Mouse (Mus musculus) MEL (cell line): Measurements from ENCODE around the gene H2-T22. TPM values are rescaled to one million over a fixed set of nuclear protein-coding genes. Genes with fewer than 3 reads are reported as not detected.

Experiments used
- DNase-seq: peaks from one replicate; pipeline ENCODE4 v3.0.0; 2011; ENCODE audit warnings: low read depth, low spot score
- H3K27ac ChIP-seq: 2 replicates; pipeline ENCODE4 v1.5.1; 2012; ENCODE audit warnings: low read depth, mild to moderate bottlenecking, control low read depth, low read length, moderate library complexity; ENCODE audit not compliant: control insufficient read depth
- H3K27me3 ChIP-seq, 2 experiments: fragments of 150-350 bp in 1 of 2; sonication (generic) in 1 of 2; 2 replicates each; pipeline ENCODE4 v1.6.1; 2012; ENCODE audit warnings: low read length in 2 of 2, mild to moderate bottlenecking in 2 of 2, improper control_type of control experiment in 1 of 2, moderate library complexity in 1 of 2; ENCODE audit not compliant: insufficient read depth in 2 of 2, control insufficient read depth in 1 of 2
- H3K36me3 ChIP-seq, 2 experiments: 2 replicates each; pipeline ENCODE4 v1.6.1; 2012 to 2014; ENCODE audit warnings: low read length in 2 of 2, improper control_type of control experiment in 1 of 2, inconsistent platforms in 1 of 2, mild to moderate bottlenecking in 1 of 2; ENCODE audit not compliant: insufficient read depth in 2 of 2, control insufficient read depth in 1 of 2
- H3K4me1 ChIP-seq, 2 experiments: fragments of 150-350 bp in 1 of 2; sonication (generic) in 1 of 2; 2 replicates each; pipeline ENCODE4 v1.6.1; 2012; ENCODE audit warnings: low read length in 2 of 2, improper control_type of control experiment in 1 of 2, mild to moderate bottlenecking in 1 of 2; ENCODE audit not compliant: insufficient read depth in 2 of 2, control insufficient read depth in 1 of 2
- H3K4me3 ChIP-seq, 2 experiments: fragments of 150-350 bp in 1 of 2; sonication (generic) in 1 of 2; 2 replicates each; pipeline ENCODE4 v1.5.1; 2012; ENCODE audit warnings: low read depth in 2 of 2, low read length in 2 of 2, mild to moderate bottlenecking in 2 of 2, moderate library complexity in 2 of 2, control low read depth in 1 of 2, improper control_type of control experiment in 1 of 2; ENCODE audit not compliant: control insufficient read depth in 1 of 2, insufficient read depth in 1 of 2
- H3K79me2 ChIP-seq: 2 replicates; pipeline ENCODE4 v1.6.1; 2012; ENCODE audit warnings: mild to moderate bottlenecking, low read length, moderate library complexity; ENCODE audit not compliant: control insufficient read depth, poor library complexity, insufficient read depth
- H3K9ac ChIP-seq: 2 replicates; pipeline ENCODE4 v1.6.1; 2012; ENCODE audit warnings: low read depth, mild to moderate bottlenecking, control low read depth, low read length, moderate library complexity; ENCODE audit not compliant: control insufficient read depth, poor library complexity, severe bottlenecking
- H3K9me3 ChIP-seq: fragments of 150-350 bp; sonication (generic); replicated peaks from 2 replicates; pipeline ENCODE4 v1.6.1; 2012; ENCODE audit warnings: mild to moderate bottlenecking, low read length, improper control_type of control experiment, moderate library complexity; ENCODE audit not compliant: insufficient read depth
- BHLHE40 ChIP-seq: IDR thresholded peaks from 2 replicates; pipeline ENCODE4 v1.6.1; 2012; ENCODE audit warnings: low read depth, mild to moderate bottlenecking, inconsistent platforms, low read length, improper control_type of control experiment, borderline replicate concordance
- CHD1 ChIP-seq: IDR thresholded peaks from 2 replicates; pipeline ENCODE4 v1.6.1; 2012; ENCODE audit warnings: low read depth, mild to moderate bottlenecking, inconsistent platforms, low read length, improper control_type of control experiment
- CHD2 ChIP-seq: IDR thresholded peaks from 2 replicates; pipeline ENCODE4 v1.6.1; 2011; ENCODE audit warnings: low read length, improper control_type of control experiment
- ELF1 ChIP-seq: IDR thresholded peaks from 2 replicates; pipeline ENCODE4 v1.6.1; 2014; ENCODE audit warnings: low read depth, mild to moderate bottlenecking, inconsistent platforms, low read length, improper control_type of control experiment, moderate library complexity
- EP300 ChIP-seq, 2 experiments: IDR thresholded peaks; 2 replicates each; pipeline ENCODE4 v1.6.1; 2011; ENCODE audit warnings: improper control_type of control experiment in 2 of 2, low read length in 2 of 2, low read depth in 1 of 2, mild to moderate bottlenecking in 1 of 2
- ETS1 ChIP-seq: IDR thresholded peaks from 2 replicates; pipeline ENCODE4 v1.6.1; 2012; ENCODE audit warnings: low read depth, mild to moderate bottlenecking, inconsistent platforms, low read length, improper control_type of control experiment, moderate library complexity
- GABPA ChIP-seq: IDR thresholded peaks from 2 replicates; pipeline ENCODE4 v1.6.1; 2012; ENCODE audit warnings: low read depth, mild to moderate bottlenecking, inconsistent platforms, low read length, improper control_type of control experiment, moderate library complexity
- GATA1 ChIP-seq: IDR thresholded peaks from 2 replicates; pipeline ENCODE4 v1.6.1; 2011; ENCODE audit warnings: low read depth, low read length, improper control_type of control experiment
- JUND ChIP-seq: IDR thresholded peaks from 2 replicates; pipeline ENCODE4 v1.6.1; 2011; ENCODE audit warnings: low read depth, mild to moderate bottlenecking, improper control_type of control experiment, low read length
- KAT2A ChIP-seq: conservative IDR thresholded peaks from 2 replicates; pipeline ENCODE4 v1.6.1; 2012; ENCODE audit warnings: low read depth, low read length, improper control_type of control experiment, inconsistent platforms
- MAFK ChIP-seq: IDR thresholded peaks from 2 replicates; pipeline ENCODE4 v1.6.1; 2011; ENCODE audit warnings: low read depth, mild to moderate bottlenecking, low read length, improper control_type of control experiment, borderline replicate concordance
- MAX ChIP-seq: IDR thresholded peaks from 2 replicates; pipeline ENCODE4 v1.6.1; 2011; ENCODE audit warnings: low read length, improper control_type of control experiment
- MAZ ChIP-seq: IDR thresholded peaks from 2 replicates; pipeline ENCODE4 v1.6.1; 2012; ENCODE audit warnings: low read depth, mild to moderate bottlenecking, inconsistent platforms, low read length, improper control_type of control experiment
- MEF2A ChIP-seq: IDR thresholded peaks from 2 replicates; pipeline ENCODE4 v1.6.1; 2014; ENCODE audit warnings: low read depth, mild to moderate bottlenecking, inconsistent platforms, low read length, improper control_type of control experiment; ENCODE audit not compliant: poor library complexity, insufficient replicate concordance, severe bottlenecking; ENCODE audit errors: extremely low read depth
- MYB ChIP-seq: IDR thresholded peaks from 2 replicates; pipeline ENCODE4 v1.6.1; 2011; ENCODE audit warnings: mild to moderate bottlenecking, low read depth, low read length, improper control_type of control experiment
- MYC ChIP-seq: IDR thresholded peaks from 2 replicates; pipeline ENCODE4 v1.6.1; 2011; ENCODE audit warnings: low read depth, mild to moderate bottlenecking, low read length, improper control_type of control experiment, moderate library complexity
- NELFE ChIP-seq: IDR thresholded peaks from 2 replicates; pipeline ENCODE4 v1.6.1; 2011; ENCODE audit warnings: low read depth, low read length, improper control_type of control experiment
- NRF1 ChIP-seq: IDR thresholded peaks from 2 replicates; pipeline ENCODE4 v1.6.1; 2014; ENCODE audit warnings: low read depth, mild to moderate bottlenecking, inconsistent platforms, low read length, improper control_type of control experiment, moderate library complexity; ENCODE audit not compliant: poor library complexity, insufficient read depth, severe bottlenecking
- POLR2A ChIP-seq, 2 experiments: IDR thresholded peaks; 2 replicates each; pipeline ENCODE4 v1.6.1; 2011 to 2012; ENCODE audit warnings: low read length in 2 of 2, mild to moderate bottlenecking in 2 of 2, control low read depth in 1 of 2, improper control_type of control experiment in 1 of 2, low read depth in 1 of 2, moderate library complexity in 1 of 2; ENCODE audit not compliant: control insufficient read depth in 1 of 2, insufficient read depth in 1 of 2, poor library complexity in 1 of 2
- POLR2AphosphoS5 ChIP-seq: IDR thresholded peaks from 2 replicates; pipeline ENCODE4 v1.6.1; 2012; ENCODE audit warnings: low read depth, borderline replicate concordance, mild to moderate bottlenecking, inconsistent platforms, low read length, moderate library complexity, mixed read lengths
- RAD21 ChIP-seq: IDR thresholded peaks from 2 replicates; pipeline ENCODE4 v1.6.1; 2011; ENCODE audit warnings: mild to moderate bottlenecking, low read depth, low read length, improper control_type of control experiment
- SIN3A ChIP-seq: IDR thresholded peaks from 2 replicates; pipeline ENCODE4 v1.6.1; 2012; ENCODE audit warnings: low read length, improper control_type of control experiment, inconsistent platforms
- TAL1 ChIP-seq: IDR thresholded peaks from 2 replicates; pipeline ENCODE4 v1.6.1; 2012; ENCODE audit warnings: mild to moderate bottlenecking, inconsistent platforms, low read length, moderate library complexity, mixed read lengths
- TBP ChIP-seq: IDR thresholded peaks from 2 replicates; pipeline ENCODE4 v1.8.0; 2011; ENCODE audit warnings: low read depth, low read length, improper control_type of control experiment
- TCF12 ChIP-seq: IDR thresholded peaks from 2 replicates; pipeline ENCODE4 v1.6.1; 2014; ENCODE audit warnings: low read depth, mild to moderate bottlenecking, inconsistent platforms, low read length, improper control_type of control experiment, moderate library complexity
- UBTF ChIP-seq: IDR thresholded peaks from 2 replicates; pipeline ENCODE4 v1.6.1; 2012; ENCODE audit warnings: low read depth, mild to moderate bottlenecking, inconsistent platforms, low read length, improper control_type of control experiment, moderate library complexity, borderline replicate concordance; ENCODE audit not compliant: insufficient read depth
- USF1 ChIP-seq: IDR thresholded peaks from 2 replicates; pipeline ENCODE4 v1.6.1; 2014; ENCODE audit warnings: low read depth, mild to moderate bottlenecking, inconsistent platforms, low read length, improper control_type of control experiment, moderate library complexity
- ZMIZ1 ChIP-seq: IDR thresholded peaks from 2 replicates; pipeline ENCODE4 v1.6.1; 2012; ENCODE audit warnings: low read depth, mild to moderate bottlenecking, inconsistent platforms, low read length, improper control_type of control experiment, moderate library complexity
- ZNF384 ChIP-seq: IDR thresholded peaks from 2 replicates; pipeline ENCODE4 v1.6.1; 2012; ENCODE audit warnings: low read depth, mild to moderate bottlenecking, inconsistent platforms, low read length, improper control_type of control experiment
- polyA plus RNA-seq, 2 experiments: library from polyadenylated mRNA; stranded (reverse) in 1 of 2; unstranded in 1 of 2; fragments of >175 nt in 1 of 2; fragments of >200 nt in 1 of 2; gene quantifications; 2 replicates each; pipeline versions ENCODE4 v1.2.1 to v1.2.4; 2012; ENCODE audit warnings: low replicate concordance in 2 of 2, low read depth in 1 of 2; ENCODE audit not compliant: insufficient read length in 2 of 2, insufficient read depth in 1 of 2, missing spikeins in 1 of 2
- total RNA-seq: library from RNA; depleted of rRNA; stranded (reverse); fragments of 300-350 nt; gene quantifications from 2 replicates; pipeline ENCODE4 v1.2.3, GENCODE M21; 2012

H2-T22 gene
- total and polyA plus RNA-seq, 3 experiments, result 22.5 to 45.5 TPM; not detected in 1

DNA sequence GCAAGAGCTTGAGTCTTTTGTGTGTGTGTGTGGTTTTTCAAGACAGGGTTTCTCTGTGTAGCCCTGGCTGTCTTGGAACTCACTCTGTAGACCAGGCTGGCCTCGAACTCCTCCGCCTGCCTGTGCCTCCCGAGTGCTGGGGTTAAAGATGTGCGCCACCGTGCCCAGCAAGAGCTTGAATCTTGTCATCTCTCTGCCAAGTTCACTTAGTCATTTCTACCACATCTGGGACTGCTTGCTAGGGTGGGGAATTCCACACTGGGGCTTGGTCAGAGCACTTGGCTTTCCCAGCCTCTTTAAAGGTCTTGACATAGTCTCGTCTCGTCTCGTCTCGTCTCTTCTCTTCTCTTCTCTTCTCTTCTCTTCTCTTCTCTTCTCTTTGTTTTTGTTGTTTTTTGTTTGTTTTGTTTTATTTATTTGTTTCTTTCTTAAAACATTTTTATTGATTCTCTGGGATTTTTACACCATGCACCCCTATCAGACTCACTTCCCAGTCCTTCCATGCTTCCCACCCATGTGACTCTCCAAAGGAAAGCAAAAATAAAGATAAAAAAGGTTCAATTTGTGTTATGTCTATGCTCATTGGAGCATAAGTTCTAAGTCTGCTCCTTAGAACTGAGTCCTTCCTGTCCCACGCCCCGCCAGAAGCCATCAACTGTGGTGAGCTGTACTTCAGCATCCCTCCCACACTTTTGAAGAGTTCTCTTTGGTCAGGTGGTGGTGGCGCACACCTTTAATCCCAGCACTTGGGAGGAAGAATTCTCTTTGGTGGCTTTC, 41.2 kb downstream of the H2-T22 start:
- peaks cover 10 to 55% of the 10 kb centered on the region in 2 experiments for H3K36me3 ChIP-seq
- DNase-seq, result peak; percentile 87

GRCm38 (mm10) chr17:36000349-36000748, 42.2 kb downstream of the H2-T22 start:
- peaks cover 26 to 43% of the 10 kb centered on the region in 2 experiments for H3K4me1 ChIP-seq
- TF ChIP-seq TBP (no peak), USF1 (no peak), NELFE (no peak), ELF1 (no peak), POLR2AphosphoS5 (no peak), UBTF (no peak), MYC (0 out of 2 replicates have a peak, but pooled peaks have one; percentile 55), MAZ (no peak), GATA1 (0 out of 2 replicates have a peak, but pooled peaks have one; percentile 35), NRF1 (no peak), CHD2 (no peak), ZNF384 (peak; percentile 76), GABPA (no peak), TCF12 (no peak), MYB (no peak), RAD21 (no peak), MAX (peak; percentile 47; the same call in 1 of the 2 replicates), ETS1 (peak; percentile 78), ZMIZ1 (no peak), TAL1 (no peak), KAT2A (no peak), EP300 (IDR thresholded peaks at IDR 0.05; ENCODE audit: low read depth in 1 of 2, low read length in 2 of 2) (peak in 1 of 2 experiments; percentile 55; a peak in 1 of 4 replicates), MEF2A (no peak), CHD1 (no peak)

More for the DNA sequence above, 41.2 kb downstream of the H2-T22 start:
- TF ChIP-seq MYC (peak; percentile 10; the same call in 1 of the 2 replicates), MAX (peak; percentile 60), POLR2A (IDR thresholded peaks at IDR 0.05; ENCODE audit: control insufficient read depth in 1 of 2, insufficient read depth in 1 of 2, low read depth in 1 of 2, low read length in 2 of 2, poor library complexity in 1 of 2) (no peak), USF1 (peak; percentile 56; the same call in 1 of the 2 replicates), CHD2 (no peak), JUND (no peak), TBP (no peak), ZMIZ1 (no peak), SIN3A (no peak), MAFK (no peak), GABPA (no peak), MAZ (no peak), MYB (no peak), TAL1 (no peak), BHLHE40 (no peak)
- TF ChIP-seq, all 39 proteins: peak for 3
- peaks cover 33 to 52% of the 10 kb centered on the region in 2 experiments for H3K4me1 ChIP-seq
- no peaks in the 10 kb centered on the region for H3K9me3 ChIP-seq
- peak overlapping the region; percentile 49 for H3K9ac ChIP-seq
- H3K27me3 ChIP-seq, result no peaks in the 10 kb centered on the region
- no peak overlapping the region for H3K4me3 ChIP-seq
- peak overlapping the region; percentile 98 for H3K27ac ChIP-seq
- H3K79me2 ChIP-seq, result peaks cover 61% of the 10 kb centered on the region

More at GRCm38 (mm10) chr17:36000349-36000748, 42.2 kb downstream of the H2-T22 start:
- no peak overlapping the region for H3K4me3 ChIP-seq
- no peaks in the 10 kb centered on the region for H3K27me3 ChIP-seq
- H3K9me3 ChIP-seq, result no peaks in the 10 kb centered on the region
- DNase-seq, result peak; percentile 84
- peaks cover 4 to 50% of the 10 kb centered on the region in 2 experiments for H3K36me3 ChIP-seq
- peak overlapping the region; percentile 98 for H3K27ac ChIP-seq
- H3K79me2 ChIP-seq, result peaks cover 60% of the 10 kb centered on the region
- peak overlapping the region; percentile 49 for H3K9ac ChIP-seq
